Mouse (Mus musculus) intestine, embryonic 15.5 days (tissue): ENCODE results near the gene Itga3. TPM values are rescaled to one million over a fixed set of nuclear protein-coding genes. Genes with fewer than 3 reads are reported as not detected.

Source experiments
- polyA plus RNA-seq: library from polyadenylated mRNA; unstranded; fragments of >200 nt; fragmentation: Nextera tagmentation; extraction: Ambion mirVana; gene quantifications from 2 replicates; pipeline ENCODE4 v1.2.1, GENCODE M21; 2015

Itga3 gene
- polyA plus RNA-seq, 1 experiment from 2014 or later: 32.8 TPM

Other genes with a start within 250 kb of the Itga3 start
- 984 and 1,087 TPM in 2 replicates for gene Col1a1, start 140.6 kb downstream of the Itga3 start, polyA plus RNA-seq
- gene Hils1, start 109.2 kb downstream of the Itga3 start, polyA plus RNA-seq: not detected in 2 replicates
- gene Sgca, start 100.5 kb downstream of the Itga3 start, polyA plus RNA-seq: 0.19 TPM in 1 of 2 replicates, not detected in the other
- gene Ppp1r9b, start 85.8 kb downstream of the Itga3 start, polyA plus RNA-seq: 6.8 and 8.1 TPM in 2 replicates
- gene Samd14, start 66.9 kb downstream of the Itga3 start, polyA plus RNA-seq: 15.0 and 15.3 TPM in 2 replicates
- 30.8 and 31.2 TPM in 2 replicates for gene Pdk2, start 35.4 kb downstream of the Itga3 start, polyA plus RNA-seq
- gene Dlx3, start 43.3 kb upstream of the Itga3 start, polyA plus RNA-seq: 0.60 and 0.88 TPM in 2 replicates
- 0.10 and 0.16 TPM in 2 replicates for gene Dlx4, start 69.5 kb upstream of the Itga3 start, polyA plus RNA-seq
- gene Tac4, start 184.7 kb upstream of the Itga3 start, polyA plus RNA-seq: not detected in 2 replicates
- gene Kat7, start 233.4 kb upstream of the Itga3 start, polyA plus RNA-seq: 67.3 and 68.7 TPM in 2 replicates